Mouse (Mus musculus) embryonic stem cell, embryonic (primary cell): Measurements from ENCODE around the gene Pir.

Experiments
- CTCF ChIA-PET, 4 experiments: fragments of 300-600 bp in 2 of 4; fragments of 350-600 bp in 2 of 4; sonication (Branson Sonifier 250); formaldehyde crosslinking; loops; one replicate each; lab custom pipeline; 2022; ENCODE audit warnings: inconsistent platforms in 2 of 4; lab: Charles Lee
- POLR2A ChIA-PET, 4 experiments: fragments of 300-600 bp in 2 of 4; fragments of 350-600 bp in 2 of 4; sonication (Branson Sonifier 250); formaldehyde crosslinking; loops; one replicate each; lab custom pipeline; 2022; ENCODE audit warnings: antibody characterized with exemption in 4 of 4, inconsistent platforms in 1 of 4; lab: Charles Lee

The Pir gene

GRCm38 (mm10) chrX:164269285-164269761 lies at the start of gene Pir:
Pir (plus strand) TSS chrX:164269371.
- CTCF ChIA-PET: interaction anchor here in 1 of 4 experiments (0.6 kb wide), 1 partner anchor 44 kb away, joined by 3 read pairs; no protein-coding TSS in a partner anchor
- POLR2A ChIA-PET: interaction anchor here in 2 of 4 experiments (0.7 to 2.4 kb wide), 10 partner anchors 8 to 193 kb away, joined by 3 to 7 read pairs (median 4); partner anchors contain the start of gene Siah1b (in 2 of the 2)

GRCm38 (mm10) chrX:164221989-164222388 lies 47.2 kb upstream of the Pir start:
- ChIA-PET CTCF (interaction anchor here in 3 of 4 experiments (0.6 to 1.3 kb wide), 4 partner anchors 11 to 65 kb away, joined by 3 to 5 read pairs (median 4); no protein-coding TSS in a partner anchor), POLR2A (interaction anchor here in 1 of 4 experiments (0.6 to 1.6 kb wide), 2 partner anchors 146 to 452 kb away, joined by 3 to 4 read pairs; partner anchors contain the start of gene Siah1b)

- ChIA-PET CTCF (interaction anchor here in 1 of 4 experiments (1.5 kb wide), 1 partner anchor 11 kb away, joined by 5 read pairs; no protein-coding TSS in a partner anchor), POLR2A (interaction anchor here in 2 of 4 experiments (1.0 to 1.3 kb wide), 3 partner anchors 9 to 151 kb away, joined by 3 to 6 read pairs (median 4); no protein-coding TSS in a partner anchor)
These were observed 35.8 kb upstream of the Pir start for GRCm38 (mm10) chrX:164233380-164233779.

- ChIA-PET POLR2A (no interaction called here), CTCF (interaction anchor here in 1 of 4 experiments (1.1 kb wide), 1 partner anchor 23 kb away, joined by 3 read pairs; no protein-coding TSS in a partner anchor)
These were observed 23.5 kb upstream of the Pir start for GRCm38 (mm10) chrX:164245714-164246113.

- ChIA-PET CTCF (interaction anchor here in 1 of 4 experiments (1.1 kb wide), 1 partner anchor 24 kb away, joined by 3 read pairs; no protein-coding TSS in a partner anchor), POLR2A (interaction anchor here in 1 of 4 experiments (0.7 to 1.1 kb wide), 3 partner anchors 9 to 174 kb away, joined by 3 to 4 read pairs (median 3); no protein-coding TSS in a partner anchor)
These were observed 22.4 kb upstream of the Pir start for GRCm38 (mm10) chrX:164246722-164247121.

- ChIA-PET POLR2A (interaction anchor here in 1 of 4 experiments (2.4 kb wide), 1 partner anchor 11 kb away, joined by 9 read pairs; no protein-coding TSS in a partner anchor), CTCF (no interaction called here)
These were observed 12.6 kb upstream of the Pir start for GRCm38 (mm10) chrX:164256527-164256926.

GRCm38 (mm10) chrX:164258057-164258456 lies 11.1 kb upstream of the Pir start, which contains the start of gene Bmx:
Bmx (minus strand) TSS chrX:164258193.
- POLR2A ChIA-PET: interaction anchor here in 1 of 4 experiments (2.4 kb wide), 1 partner anchor 9 kb away, joined by 9 read pairs; no protein-coding TSS in a partner anchor
- CTCF ChIA-PET: no interaction called here

- ChIA-PET POLR2A (no interaction called here), CTCF (no interaction called here)
These were observed 10.5 kb upstream of the Pir start for GRCm38 (mm10) chrX:164258662-164259061.

GRCm38 (mm10) chrX:164262286-164262685 lies 6.9 kb upstream of the Pir start:
- ChIA-PET CTCF (no interaction called here), POLR2A (interaction anchor here in 1 of 4 experiments (0.5 to 2.1 kb wide), 4 partner anchors 8 to 144 kb away, joined by 3 to 7 read pairs (median 4); partner anchors contain the start of gene Pir)

- POLR2A ChIA-PET: no interaction called here
- CTCF ChIA-PET: interaction anchor here in 1 of 4 experiments (0.6 kb wide), 1 partner anchor 354 kb away, joined by 3 read pairs; no protein-coding TSS in a partner anchor
These were observed 4.3 kb upstream of the Pir start for GRCm38 (mm10) chrX:164264861-164265260.

- ChIA-PET CTCF (no interaction called here), POLR2A (interaction anchor here in 2 of 4 experiments (0.5 to 2.8 kb wide), 8 partner anchors 9 to 1013 kb away, joined by 3 to 14 read pairs (median 7); partner anchors contain the start of gene Siah1b (in 1 of the 2))
These were observed 1.4 kb downstream of the Pir start for GRCm38 (mm10) chrX:164270603-164271002.

GRCm38 (mm10) chrX:164275536-164275935 lies 6.4 kb downstream of the Pir start:
- CTCF ChIA-PET: no interaction called here
- POLR2A ChIA-PET: interaction anchor here in 1 of 4 experiments (0.7 kb wide), 1 partner anchor 294 kb away, joined by 3 read pairs; no protein-coding TSS in a partner anchor

- ChIA-PET POLR2A (interaction anchor here in 1 of 4 experiments (1.1 to 3.0 kb wide), 2 partner anchors 9 to 205 kb away, joined by 3 to 11 read pairs; partner anchors contain the start of gene Siah1b), CTCF (interaction anchor here in 1 of 4 experiments (0.5 kb wide), 1 partner anchor 905 kb away, joined by 4 read pairs; no protein-coding TSS in a partner anchor)
These were observed 11.9 kb downstream of the Pir start for GRCm38 (mm10) chrX:164280918-164281647.

- POLR2A ChIA-PET: no interaction called here
These were observed 14.6 kb downstream of the Pir start for GRCm38 (mm10) chrX:164283808-164284207.

GRCm38 (mm10) chrX:164287077-164287476 lies 17.9 kb downstream of the Pir start:
- POLR2A ChIA-PET: interaction anchor here in 2 of 4 experiments (0.6 to 4.2 kb wide), 7 partner anchors 15 to 211 kb away, joined by 3 to 14 read pairs (median 4); partner anchors contain the start of gene Siah1b (in 1 of the 2)
- CTCF ChIA-PET: interaction anchor here (0.5 to 2.3 kb wide), 9 partner anchors 47 to 246 kb away, joined by 3 to 12 read pairs (median 4); no protein-coding TSS in a partner anchor

More at GRCm38 (mm10) chrX:164283808-164284207, 14.6 kb downstream of the Pir start:
- CTCF ChIA-PET: no interaction called here

- POLR2A ChIA-PET: no interaction called here
- CTCF ChIA-PET: no interaction called here
These were observed 22.0 kb downstream of the Pir start for GRCm38 (mm10) chrX:164291147-164291546.

- CTCF ChIA-PET: no interaction called here
- POLR2A ChIA-PET: interaction anchor here in 1 of 4 experiments (1.3 kb wide), 1 partner anchor 14 kb away, joined by 4 read pairs; no protein-coding TSS in a partner anchor
These were observed 37.1 kb downstream of the Pir start for GRCm38 (mm10) chrX:164306250-164306649.

- ChIA-PET POLR2A (interaction anchor here in 1 of 4 experiments (0.7 kb wide), 1 partner anchor 20 kb away, joined by 4 read pairs; no protein-coding TSS in a partner anchor), CTCF (no interaction called here)
These were observed 44.7 kb downstream of the Pir start for GRCm38 (mm10) chrX:164313876-164314275.
